Mouse (Mus musculus) heart, adult 2 months (tissue): ENCODE data around the gene Rdx. TPM values are rescaled to one million over a fixed set of nuclear protein-coding genes. Genes with fewer than 3 reads are reported as not detected.

Experiments used
- DNase-seq, 2 experiments: peaks; one replicate each; pipeline ENCODE4 v3.0.0; 2021
- H3K27ac ChIP-seq: fragments of 200-600 bp; 2 replicates; pipeline ENCODE4 v1.8.1; 2022
- H3K27me3 ChIP-seq: fragments of 200-500 bp; 2 replicates; pipeline ENCODE4 v1.6.1; 2012; ENCODE audit warnings: mild to moderate bottlenecking, low read length, inconsistent platforms, mixed read lengths; ENCODE audit not compliant: control insufficient read depth, insufficient read depth
- H3K36me3 ChIP-seq: fragments of 200-500 bp; 2 replicates; pipeline ENCODE4 v1.6.1; 2012; ENCODE audit warnings: low read length, inconsistent platforms; ENCODE audit not compliant: control insufficient read depth, insufficient read depth
- H3K4me1 ChIP-seq: fragments of 200-500 bp; 2 replicates; pipeline ENCODE4 v1.6.1; 2011; ENCODE audit warnings: low read length; ENCODE audit not compliant: control insufficient read depth, insufficient read depth
- H3K4me3 ChIP-seq: fragments of 200-600 bp; 2 replicates; pipeline ENCODE4 v1.8.1; 2022
- H3K79me2 ChIP-seq: fragments of 200-500 bp; replicated peaks from 2 replicates; pipeline ENCODE4 v1.6.1; 2012; ENCODE audit warnings: mild to moderate bottlenecking, inconsistent platforms, low read length, moderate library complexity, mixed read lengths; ENCODE audit not compliant: control insufficient read depth, insufficient read depth
- H3K9ac ChIP-seq: fragments of 200-500 bp; 2 replicates; pipeline ENCODE4 v1.6.1; 2012; ENCODE audit warnings: low read depth, mild to moderate bottlenecking, control low read depth, inconsistent platforms, low read length, mixed read lengths
- CTCF ChIP-seq: fragments of 200-600 bp; IDR thresholded peaks from 2 replicates; pipeline ENCODE4 v1.8.1; 2022; ENCODE audit warnings: antibody characterized with exemption, mild to moderate bottlenecking, moderate library complexity
- EP300 ChIP-seq: fragments of 200-500 bp; IDR thresholded peaks from 2 replicates; pipeline ENCODE4 v1.6.1; 2011; ENCODE audit warnings: low read depth, low read length, control low read depth; ENCODE audit not compliant: insufficient read depth
- POLR2A ChIP-seq: fragments of 200-500 bp; IDR thresholded peaks from 2 replicates; pipeline ENCODE4 v1.6.1; 2011; ENCODE audit warnings: mild to moderate bottlenecking, low read depth, low read length, control low read depth; ENCODE audit not compliant: insufficient read depth
- WGBS: fragments of 180-500 bp; shearing (Covaris S2); methylation state at CpG from one replicate; pipeline ENCODE4 v1.1.7; 2018; 5-methylcytosine and 5-hydroxymethylcytosine counted together
- intact Hi-C: fragments of 180-260 bp; cut with DNase I; formaldehyde crosslinking; loops from one replicate; pipeline ENCODE4 v1.15.1; 2025
- polyA plus RNA-seq: library from polyadenylated mRNA; depleted of rRNA; stranded (reverse); fragments of >200 nt; gene quantifications from 2 replicates; pipeline ENCODE4 v1.2.3, GENCODE M21; 2012
- total RNA-seq, 2 experiments: library from RNA; stranded (reverse); gene quantifications; 2 replicates each; pipeline ENCODE4 v1.2.3; 2021

Gene Rdx
- total and polyA plus RNA-seq, 3 experiments: 20.8 to 97.0 (median 81.8) TPM

GRCm38 (mm10) chr9:52013900-52014455 is 33.0 kb upstream of the Rdx start:
- Histone ChIP-seq H3K9ac (no peak overlapping the region), H3K36me3 (no peaks in the 10 kb centered on the region; the same call in 1 of the 2 replicates), H3K4me3 (no peak overlapping the region), H3K4me1 (peaks cover 4% of the 10 kb centered on the region), H3K79me2 (no peaks in the 10 kb centered on the region), H3K27ac (peak overlapping the region; percentile 40), H3K27me3 (no peaks in the 10 kb centered on the region)
- intact Hi-C loops: loop anchor here (5.0 kb wide), 1 partner anchor 33 kb away; the partner anchor contains the start of gene Rdx
- TF ChIP-seq POLR2A (0 out of 2 replicates have a peak, but pooled peaks have one; percentile 13), EP300 (no peak)
- 52% methylated on average over 5 of the region's 5 CpGs for WGBS
- peak in 1 of 2 experiments; percentile 32 for DNase-seq

- no peak for DNase-seq
- H3K9ac ChIP-seq: no peak overlapping the region
- H3K27ac ChIP-seq: no peak overlapping the region
- no peaks in the 10 kb centered on the region for H3K27me3 ChIP-seq
- H3K36me3 ChIP-seq: no peaks in the 10 kb centered on the region; the same call in 1 of the 2 replicates
- WGBS: 78% methylated on average over 3 of the region's 3 CpGs
- intact Hi-C loops: no loop called here
- H3K79me2 ChIP-seq: no peaks in the 10 kb centered on the region
- no peak overlapping the region for H3K4me3 ChIP-seq
- TF ChIP-seq CTCF (no peak), POLR2A (no peak), EP300 (no peak)
- H3K4me1 ChIP-seq: peaks cover 4% of the 10 kb centered on the region
Observed at GRCm38 (mm10) chr9:52017091-52017490, 29.9 kb upstream of the Rdx start.

- 87% methylated on average over 2 of the region's 2 CpGs for WGBS
- no peak for DNase-seq
- no peaks in the 10 kb centered on the region for H3K79me2 ChIP-seq
- H3K9ac ChIP-seq: no peak overlapping the region
- TF ChIP-seq POLR2A: no peak
- peaks cover 4% of the 10 kb centered on the region for H3K4me1 ChIP-seq
- H3K4me3 ChIP-seq: no peak overlapping the region
- no peaks in the 10 kb centered on the region; the same call in 1 of the 2 replicates for H3K36me3 ChIP-seq
- H3K27ac ChIP-seq: no peak overlapping the region
- no peaks in the 10 kb centered on the region for H3K27me3 ChIP-seq
- intact Hi-C loops: no loop called here
Observed at GRCm38 (mm10) chr9:52017824-52018223, 29.1 kb upstream of the Rdx start.

GRCm38 (mm10) chr9:52018505-52018904 is 28.5 kb upstream of the Rdx start:
- Histone ChIP-seq H3K79me2 (no peaks in the 10 kb centered on the region), H3K9ac (no peak overlapping the region), H3K4me1 (peaks cover 2% of the 10 kb centered on the region), H3K36me3 (no peaks in the 10 kb centered on the region; the same call in 1 of the 2 replicates), H3K4me3 (no peak overlapping the region), H3K27ac (no peak overlapping the region), H3K27me3 (no peaks in the 10 kb centered on the region)
- DNase-seq: no peak
- TF ChIP-seq POLR2A (no peak), EP300 (no peak), CTCF (no peak)
- intact Hi-C loops: no loop called here
- 96% methylated on average over 1 of the region's 1 CpGs for WGBS

- WGBS: 37% methylated on average over 5 of the region's 5 CpGs
- no peaks in the 10 kb centered on the region for H3K27me3 ChIP-seq
- TF ChIP-seq POLR2A (no peak), CTCF (no peak), EP300 (peak; percentile 51; the same call in 1 of the 2 replicates)
- peaks cover 13% of the 10 kb centered on the region for H3K4me1 ChIP-seq
- H3K9ac ChIP-seq: no peak overlapping the region
- intact Hi-C loops: loop anchor here (1.0 to 5.0 kb wide), 2 partner anchors 21 to 35 kb away; no protein-coding TSS in a partner anchor
- peaks cover 7% of the 10 kb centered on the region for H3K36me3 ChIP-seq
- H3K27ac ChIP-seq: peak overlapping the region; percentile 64
- peak; percentile 40 to 70 for DNase-seq
- no peak overlapping the region for H3K4me3 ChIP-seq
- H3K79me2 ChIP-seq: no peaks in the 10 kb centered on the region
Observed at GRCm38 (mm10) chr9:52027257-52028020, 19.5 kb upstream of the Rdx start.
